Mouse (Mus musculus) hindbrain, embryonic 16.5 days (tissue): ENCODE results near the gene Fcgr4. TPM values are rescaled to one million over a fixed set of nuclear protein-coding genes. Genes with fewer than 3 reads are reported as not detected.
"Not testable (repeated sequence)": the region's sequence is repeated elsewhere in the genome, so short reads cannot be mapped to it uniquely, and the experiment has no call there.

Experiments used
- ATAC-seq: fragments of 200-750 bp; cut with Nextera tagmentation; 2 replicates; pipeline ENCODE4 v1.8.0; 2017; ENCODE audit warnings: moderate TSS enrichment, moderate library complexity
- H3K27ac ChIP-seq: fragments of 300-500 bp; sonication (generic); 2 replicates; pipeline ENCODE4 v1.5.1; 2014; ENCODE audit warnings: low read depth, mild to moderate bottlenecking, control low read depth, low read length, moderate library complexity
- H3K27me3 ChIP-seq: fragments of 300-500 bp; sonication (generic); replicated peaks from 2 replicates; pipeline ENCODE4 v1.6.1; 2014; ENCODE audit warnings: low read length; ENCODE audit not compliant: control insufficient read depth, insufficient read depth
- H3K36me3 ChIP-seq: fragments of 300-500 bp; sonication (generic); 2 replicates; pipeline ENCODE4 v1.6.1; 2014; ENCODE audit warnings: mild to moderate bottlenecking, low read length, moderate library complexity, mixed read lengths; ENCODE audit not compliant: control insufficient read depth, insufficient read depth
- H3K4me1 ChIP-seq: fragments of 300-500 bp; sonication (generic); 2 replicates; pipeline ENCODE4 v1.6.1; 2014; ENCODE audit warnings: low read depth, low read length; ENCODE audit not compliant: control insufficient read depth, insufficient read depth
- H3K4me2 ChIP-seq: fragments of 300-500 bp; sonication (generic); 2 replicates; pipeline ENCODE4 v1.6.1; 2014; ENCODE audit warnings: mild to moderate bottlenecking, low read length, control low read depth, moderate library complexity
- H3K4me3 ChIP-seq: fragments of 300-500 bp; sonication (generic); 2 replicates; pipeline ENCODE4 v1.5.1; 2014; ENCODE audit warnings: mild to moderate bottlenecking, low read length, control low read depth, moderate library complexity
- H3K9ac ChIP-seq: fragments of 300-500 bp; sonication (generic); 2 replicates; pipeline ENCODE4 v1.6.1; 2014; ENCODE audit warnings: low read depth, mild to moderate bottlenecking, control low read depth, low read length, moderate library complexity
- H3K9me3 ChIP-seq: fragments of 300-500 bp; sonication (generic); 2 replicates; pipeline ENCODE4 v1.6.1; 2014; ENCODE audit warnings: mild to moderate bottlenecking, low read length, moderate library complexity; ENCODE audit not compliant: control insufficient read depth
- WGBS: fragments of 180-500 bp; shearing (Covaris S2); extraction: QIAGEN DNeasy Blood & Tissue Kit; methylation state at CpG from one replicate; pipeline ENCODE4 v1.1.7; 2014; 5-methylcytosine and 5-hydroxymethylcytosine counted together
- polyA plus RNA-seq: library from polyadenylated mRNA; unstranded; fragments of >200 nt; fragmentation: Nextera tagmentation; extraction: Ambion mirVana; gene quantifications from 2 replicates; pipeline ENCODE4 v1.2.1, GENCODE M21; 2015

Gene Fcgr4
- polyA plus RNA-seq, 1 experiment from 2014 or later, result 0.40 TPM

DNA sequence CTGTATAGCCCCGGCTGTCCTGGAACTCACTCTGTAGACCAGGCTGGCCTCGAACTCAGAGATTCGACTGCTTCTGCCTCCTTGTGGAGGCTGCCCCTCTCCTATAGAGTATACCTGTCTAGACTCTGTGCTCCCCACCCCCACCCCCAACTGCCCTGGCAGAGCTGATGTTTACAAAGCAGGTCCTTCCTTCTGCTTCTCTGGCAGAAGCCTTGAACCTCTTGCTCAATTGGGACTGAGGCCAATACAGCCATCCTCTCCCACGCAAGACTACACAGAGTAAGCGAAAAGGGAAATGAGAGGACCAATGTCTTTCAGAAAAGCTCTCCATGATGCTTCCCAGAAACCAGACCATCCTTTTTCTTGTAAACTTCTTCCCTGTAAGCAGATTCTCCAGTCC is 38.5 kb downstream of the Fcgr4 start:
- H3K27me3 ChIP-seq, result no peaks in the 10 kb centered on the region
- no peak overlapping the region for H3K4me2 ChIP-seq
- no peak for ATAC-seq
- H3K36me3 ChIP-seq, result no peaks in the 10 kb centered on the region
- H3K4me1 ChIP-seq, result no peaks in the 10 kb centered on the region
- no peak overlapping the region for H3K4me3 ChIP-seq
- no peak overlapping the region for H3K27ac ChIP-seq
- no peak overlapping the region for H3K9ac ChIP-seq
- WGBS, result 90% methylated on average over 5 of the region's 5 CpGs
- H3K9me3 ChIP-seq, result no peaks in the 10 kb centered on the region

- peaks cover 9% of the 10 kb centered on the region for H3K27me3 ChIP-seq
- no peaks in the 10 kb centered on the region for H3K36me3 ChIP-seq
- no peaks in the 10 kb centered on the region for H3K9me3 ChIP-seq
- H3K4me1 ChIP-seq, result peaks cover 3% of the 10 kb centered on the region
- H3K27ac ChIP-seq, result no peak overlapping the region
- no peak overlapping the region for H3K4me2 ChIP-seq
- no peak for ATAC-seq
- 90% methylated on average over 2 of the region's 2 CpGs for WGBS
- no peak overlapping the region for H3K4me3 ChIP-seq
- H3K9ac ChIP-seq, result no peak overlapping the region
Measured at GRCm38 (mm10) chr1:171059203-171059602, 40.5 kb downstream of the Fcgr4 start.

- peaks cover 6% of the 10 kb centered on the region for H3K4me1 ChIP-seq
- no peak overlapping the region for H3K27ac ChIP-seq
- H3K36me3 ChIP-seq, result no peaks in the 10 kb centered on the region
- no peak overlapping the region for H3K4me3 ChIP-seq
- no peak for ATAC-seq
- WGBS, result 69% methylated on average over 10 of the region's 10 CpGs
- peaks cover 15% of the 10 kb centered on the region for H3K27me3 ChIP-seq
- H3K9me3 ChIP-seq, result no peaks in the 10 kb centered on the region
- H3K9ac ChIP-seq, result no peak overlapping the region
- no peak overlapping the region for H3K4me2 ChIP-seq
Measured at GRCm38 (mm10) chr1:171060392-171060791, 41.7 kb downstream of the Fcgr4 start.

DNA sequence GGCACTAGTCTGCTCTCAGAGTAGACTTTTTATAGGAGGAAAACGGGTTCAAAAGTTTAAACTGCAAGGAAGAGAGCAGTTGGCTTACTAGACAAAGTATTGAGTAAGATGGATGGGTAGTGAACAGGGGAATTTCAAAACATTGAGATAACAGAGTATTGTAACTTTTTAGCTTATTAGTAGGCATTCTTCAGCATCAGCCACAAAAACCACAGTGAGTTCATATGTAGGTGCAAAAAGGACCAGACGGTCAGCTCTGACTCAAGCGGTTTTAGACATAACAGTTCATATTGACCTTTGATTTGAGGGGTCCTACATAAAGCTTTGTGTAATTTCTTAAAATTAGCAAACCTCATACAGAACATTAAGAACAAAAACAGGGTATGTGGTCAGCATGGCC is 42.8 kb downstream of the Fcgr4 start:
- Histone ChIP-seq H3K4me2 (no peak overlapping the region), H3K36me3 (no peaks in the 10 kb centered on the region), H3K9me3 (no peaks in the 10 kb centered on the region), H3K9ac (no peak overlapping the region), H3K4me3 (no peak overlapping the region), H3K27ac (no peak overlapping the region), H3K27me3 (peaks cover 22% of the 10 kb centered on the region), H3K4me1 (peaks cover 6% of the 10 kb centered on the region)
- no peak for ATAC-seq
- WGBS, result 92% methylated on average over 3 of the region's 3 CpGs

- peaks cover 26% of the 10 kb centered on the region for H3K27me3 ChIP-seq
Measured at GRCm38 (mm10) chr1:171063569-171064490, 45.1 kb downstream of the Fcgr4 start.

GRCm38 (mm10) chr1:171064491-171065242 is 45.9 kb downstream of the Fcgr4 start, which contains the start of gene Fcgr3:
TSS of gene Fcgr3 (minus strand) at chr1:171064935.
- Histone ChIP-seq H3K4me3 (peak within 1 kb of the TSS; percentile 35), H3K4me2 (peak within 1 kb of the TSS; percentile 50), H3K27me3 (peaks cover 30% of the 10 kb centered on the region)
- not testable (repeated sequence) for H3K9ac ChIP-seq, H3K36me3 ChIP-seq, H3K27ac ChIP-seq, H3K9me3 ChIP-seq, H3K4me1 ChIP-seq
- peak; percentile 57 for ATAC-seq
- WGBS, result 2% methylated on average over 36 of the region's 75 CpGs

More at GRCm38 (mm10) chr1:171063569-171064490, 45.1 kb downstream of the Fcgr4 start:
- H3K36me3 ChIP-seq, H3K9me3 ChIP-seq, H3K27ac ChIP-seq, H3K4me1 ChIP-seq, H3K9ac ChIP-seq: not testable (repeated sequence)
- ATAC-seq, result peak; percentile 74
- Histone ChIP-seq H3K4me3 (peak overlapping the region; percentile 31), H3K4me2 (peak overlapping the region; percentile 50)
- 6% methylated on average over 36 of the region's 61 CpGs for WGBS

GRCm38 (mm10) chr1:171065243-171065587 is 46.5 kb downstream of the Fcgr4 start:
- Histone ChIP-seq H3K4me3 (peak overlapping the region; percentile 35), H3K27me3 (peaks cover 31% of the 10 kb centered on the region), H3K4me2 (peak overlapping the region; percentile 45)
- H3K36me3 ChIP-seq, H3K9me3 ChIP-seq, H3K27ac ChIP-seq, H3K4me1 ChIP-seq, H3K9ac ChIP-seq: not testable (repeated sequence)
- under 1% methylated on average over 15 of the region's 35 CpGs for whole genome bisulfite sequencing
- ATAC-seq, result peak; percentile 47

DNA sequence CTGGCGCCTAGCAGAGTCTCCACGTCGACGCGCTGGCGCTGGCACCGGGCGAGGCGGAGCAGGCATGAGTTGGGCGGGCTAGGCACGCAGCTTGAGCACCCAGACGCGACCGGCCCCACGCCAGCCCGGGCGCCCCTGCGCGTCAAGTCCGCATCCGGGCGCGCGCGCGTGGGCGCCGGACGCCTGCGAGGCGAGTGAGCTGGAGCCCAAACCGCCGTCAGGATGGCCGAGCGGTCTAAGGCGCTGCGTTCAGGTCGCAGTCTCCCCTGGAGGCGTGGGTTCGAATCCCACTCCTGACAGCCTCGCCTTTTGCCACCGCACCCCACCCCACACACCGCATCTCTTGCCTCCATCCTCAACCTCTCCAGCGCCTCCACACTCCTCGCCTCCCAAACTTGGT is 47.0 kb downstream of the Fcgr4 start:
- ATAC-seq, result peak; percentile 13
- Histone ChIP-seq H3K4me2 (peak overlapping the region; percentile 44), H3K27me3 (peaks cover 31% of the 10 kb centered on the region), H3K4me3 (peak overlapping the region; percentile 29; the same call in 1 of the 2 replicates)
- 6% methylated on average over 26 of the region's 45 CpGs for WGBS
- H3K27ac ChIP-seq, H3K4me1 ChIP-seq, H3K9ac ChIP-seq, H3K36me3 ChIP-seq, H3K9me3 ChIP-seq: not testable (repeated sequence)

DNA sequence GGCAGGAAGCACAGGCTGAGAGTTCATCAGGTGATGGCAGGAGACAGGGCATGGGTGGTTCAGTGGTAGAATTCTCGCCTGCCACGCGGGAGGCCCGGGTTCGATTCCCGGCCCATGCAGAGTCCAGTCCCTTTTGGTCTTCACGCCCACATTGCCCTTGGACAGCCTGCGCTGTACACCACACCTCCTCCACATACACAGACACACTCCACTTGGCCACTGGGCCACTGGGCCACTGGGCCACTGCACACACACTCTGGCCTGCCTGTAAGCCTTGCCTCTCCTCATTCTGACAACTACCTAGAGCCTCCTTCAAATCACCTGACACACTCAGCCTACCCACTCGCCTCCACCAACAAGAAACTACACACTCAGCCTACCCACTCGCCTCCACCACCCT is 47.9 kb downstream of the Fcgr4 start:
- not testable (repeated sequence) for H3K9ac ChIP-seq, H3K9me3 ChIP-seq, H3K27ac ChIP-seq, H3K4me1 ChIP-seq, H3K4me2 ChIP-seq, H3K36me3 ChIP-seq, H3K4me3 ChIP-seq
- peaks cover 31% of the 10 kb centered on the region for H3K27me3 ChIP-seq
- 51% methylated on average over 2 of the region's 10 CpGs for WGBS
- peak; percentile 63 for ATAC-seq
